Mouse (Mus musculus): ENCODE data around the gene Slc25a53.

DNA sequence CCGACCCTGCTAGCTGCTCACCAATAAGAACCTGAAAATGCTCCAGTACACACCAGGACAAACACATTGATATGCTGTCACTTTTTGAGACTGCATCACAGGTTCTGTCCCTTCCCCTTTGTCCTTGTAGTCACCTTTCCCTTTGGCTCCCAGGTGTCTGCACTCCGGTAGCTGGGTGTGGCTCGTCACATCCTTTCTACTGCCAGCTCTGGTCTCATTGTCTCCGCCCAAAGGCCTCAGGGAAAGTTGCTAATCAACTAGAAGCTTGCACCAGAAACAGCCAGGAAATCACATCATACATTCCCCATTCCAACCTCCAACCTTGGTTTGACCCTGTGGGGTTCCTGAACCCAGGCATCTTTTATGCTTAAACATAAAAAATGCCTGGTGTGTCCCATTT lies 3.8 kb downstream of the Slc25a53 start:
- TF ChIP-seq GATA1 (IDR thresholded peaks at IDR 0.05; ENCODE audit: borderline replicate concordance, low read length), result no peak
- no peak for TF ChIP-seq FLI1 (IDR thresholded peaks at IDR 0.05; ENCODE audit: low read length)

Data from megakaryocyte, embryonic 14.5 days (primary cell).